Mouse (Mus musculus) T-helper 1 cell (primary cell): ENCODE results near the gene Rbm38.

Experiments used
- in situ Hi-C: fragments of 300-600 bp; cut with MboI, MseI; formaldehyde crosslinking; loops from one replicate; pipeline ENCODE4 v1.15.1; 2025; ENCODE audit warnings: high pct_unique_total_duplicates

The Rbm38 gene

GRCm38 (mm10) chr2:173035653-173036052 lies 15.4 kb downstream of the Rbm38 start:
- in situ Hi-C loops: no loop called here

- in situ Hi-C loops: no loop called here
Measured at GRCm38 (mm10) chr2:173036055-173036454, 15.8 kb downstream of the Rbm38 start.

- in situ Hi-C loops: no loop called here
Measured at GRCm38 (mm10) chr2:173036611-173037010, 16.3 kb downstream of the Rbm38 start.

DNA sequence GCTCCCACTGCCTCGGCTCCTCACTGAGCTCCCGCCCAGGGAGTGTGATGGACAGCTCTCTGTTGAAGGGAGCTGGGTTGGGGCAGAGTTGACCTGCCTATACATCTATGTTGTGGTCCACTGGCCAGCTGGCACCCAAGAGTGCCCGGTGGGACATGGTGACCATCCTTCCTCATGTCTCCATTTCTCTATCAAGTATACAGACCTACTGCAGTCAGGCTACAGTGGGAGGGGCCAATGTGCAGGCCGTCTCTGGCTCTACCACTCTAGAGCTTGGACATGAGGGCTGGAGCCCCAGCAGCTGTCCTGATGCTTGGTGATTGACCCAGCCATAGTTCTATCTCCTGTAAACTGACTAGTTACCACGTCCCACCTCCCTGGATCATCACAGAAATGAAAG lies 17.0 kb downstream of the Rbm38 start:
- in situ Hi-C loops: no loop called here

- in situ Hi-C loops: no loop called here
Measured at GRCm38 (mm10) chr2:173037827-173038607, 17.7 kb downstream of the Rbm38 start.

DNA sequence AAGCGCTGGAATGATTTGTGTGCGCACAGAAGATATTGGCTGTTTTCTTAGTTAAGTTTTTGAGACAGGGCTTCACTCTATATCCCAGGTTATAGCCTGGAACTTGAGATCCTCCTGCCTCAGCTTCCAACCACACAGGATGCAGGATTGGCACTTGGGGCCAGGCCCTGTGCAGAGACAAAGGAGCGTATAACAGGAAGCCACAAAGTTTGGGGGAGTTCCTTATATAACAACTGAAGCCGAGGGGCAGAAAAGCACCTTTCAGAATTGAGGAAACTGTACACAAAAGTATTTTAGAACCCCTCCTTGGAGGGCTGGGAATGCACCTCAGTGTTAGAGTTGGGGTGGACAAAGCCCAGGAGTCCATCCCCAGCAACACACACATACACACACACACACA lies 18.7 kb downstream of the Rbm38 start:
- in situ Hi-C loops: no loop called here

- in situ Hi-C loops: no loop called here
Measured at GRCm38 (mm10) chr2:173040803-173041202, 20.5 kb downstream of the Rbm38 start.

- in situ Hi-C loops: no loop called here
Measured at GRCm38 (mm10) chr2:173041242-173041641, 20.9 kb downstream of the Rbm38 start.

GRCm38 (mm10) chr2:173041893-173042292 lies 21.6 kb downstream of the Rbm38 start:
- in situ Hi-C loops: no loop called here

- in situ Hi-C loops: no loop called here
Measured at GRCm38 (mm10) chr2:173042504-173043162, 22.3 kb downstream of the Rbm38 start.

GRCm38 (mm10) chr2:173044198-173044970 lies 24.1 kb downstream of the Rbm38 start:
- in situ Hi-C loops: no loop called here

GRCm38 (mm10) chr2:173046582-173047297 lies 26.4 kb downstream of the Rbm38 start:
- in situ Hi-C loops: no loop called here

- in situ Hi-C loops: no loop called here
Measured at GRCm38 (mm10) chr2:173047471-173047870, 27.2 kb downstream of the Rbm38 start.

- in situ Hi-C loops: no loop called here
Measured at GRCm38 (mm10) chr2:173048041-173048745, 27.9 kb downstream of the Rbm38 start.

GRCm38 (mm10) chr2:173049231-173049630 lies 28.9 kb downstream of the Rbm38 start:
- in situ Hi-C loops: no loop called here

- in situ Hi-C loops: no loop called here
Measured at GRCm38 (mm10) chr2:173049817-173050216, 29.5 kb downstream of the Rbm38 start.

GRCm38 (mm10) chr2:173050604-173051382 lies 30.5 kb downstream of the Rbm38 start:
- in situ Hi-C loops: no loop called here

GRCm38 (mm10) chr2:173052881-173053280 lies 32.6 kb downstream of the Rbm38 start:
- in situ Hi-C loops: no loop called here

- in situ Hi-C loops: no loop called here
Measured at GRCm38 (mm10) chr2:173053846-173054245, 33.5 kb downstream of the Rbm38 start.

- in situ Hi-C loops: no loop called here
Measured at GRCm38 (mm10) chr2:173056303-173056881, 36.1 kb downstream of the Rbm38 start.
